Mouse (Mus musculus): ENCODE measurements around the gene Nol4l.
"Not testable (repeated sequence)": the region's sequence is repeated elsewhere in the genome, so short reads cannot be mapped to it uniquely, and the experiment has no call there.

The Nol4l gene

GRCm38 (mm10) chr2:153411557-153411956 is 118.2 kb downstream of the Nol4l start:
- DNase-seq (ENCODE audit: low spot score): no peak

- no peak for DNase-seq (ENCODE audit: low spot score)
Observed at GRCm38 (mm10) chr2:153408971-153409370, 120.8 kb downstream of the Nol4l start.

- no peak for DNase-seq (ENCODE audit: low spot score)
Observed at GRCm38 (mm10) chr2:153406882-153407281, 122.9 kb downstream of the Nol4l start.

GRCm38 (mm10) chr2:153404882-153405281 is 124.9 kb downstream of the Nol4l start:
- DNase-seq (ENCODE audit: low spot score): no peak

- no peak for DNase-seq (ENCODE audit: low spot score)
Observed at GRCm38 (mm10) chr2:153404062-153404461, 125.7 kb downstream of the Nol4l start.

GRCm38 (mm10) chr2:153399166-153399565 is 130.6 kb downstream of the Nol4l start:
- no peak for DNase-seq (ENCODE audit: low spot score)

GRCm38 (mm10) chr2:153397790-153398515 is 131.8 kb downstream of the Nol4l start:
- no peak for DNase-seq (ENCODE audit: low spot score)

GRCm38 (mm10) chr2:153393045-153393444 is 136.7 kb downstream of the Nol4l start:
- no peak for DNase-seq (ENCODE audit: low spot score)

GRCm38 (mm10) chr2:153389831-153390230 is 139.9 kb downstream of the Nol4l start:
- DNase-seq (ENCODE audit: low spot score): no peak

GRCm38 (mm10) chr2:153380479-153380878 is 149.3 kb downstream of the Nol4l start:
- DNase-seq (ENCODE audit: low spot score): no peak

GRCm38 (mm10) chr2:153375380-153375779 is 154.4 kb downstream of the Nol4l start:
- no peak for DNase-seq (ENCODE audit: low spot score)

- no peak for DNase-seq (ENCODE audit: low spot score)
Observed at GRCm38 (mm10) chr2:153370871-153371270, 158.9 kb downstream of the Nol4l start.

- DNase-seq (ENCODE audit: low spot score): not testable (repeated sequence)
Observed at GRCm38 (mm10) chr2:153364531-153364930, 165.2 kb downstream of the Nol4l start.

- DNase-seq (ENCODE audit: low spot score): no peak
Observed at GRCm38 (mm10) chr2:153361101-153361710, 168.6 kb downstream of the Nol4l start.

Data from urinary bladder, postnatal 10 days (tissue).